Mouse (Mus musculus): Measurements from ENCODE around the gene Chchd5.

Chchd5 gene

GRCm38 (mm10) chr2:129129412-129129929, at the start of gene Chchd5:
Chchd5 (plus strand) TSS chr2:129129700.
- DNase-seq (ENCODE audit: low spot score in 2 of 2), result peak; percentile 89 to 94

GRCm38 (mm10) chr2:129081097-129081496, 48.4 kb upstream of the Chchd5 start:
- no peak for DNase-seq (ENCODE audit: low spot score in 2 of 2)

GRCm38 (mm10) chr2:129083514-129083913, 46.0 kb upstream of the Chchd5 start:
- no peak for DNase-seq (ENCODE audit: low spot score in 2 of 2)

GRCm38 (mm10) chr2:129084959-129085358, 44.5 kb upstream of the Chchd5 start:
- no peak for DNase-seq (ENCODE audit: low spot score in 2 of 2)

GRCm38 (mm10) chr2:129087520-129087919, 42.0 kb upstream of the Chchd5 start:
- no peak for DNase-seq (ENCODE audit: low spot score in 2 of 2)

- DNase-seq (ENCODE audit: low spot score in 2 of 2), result no peak
These were observed 39.1 kb upstream of the Chchd5 start for GRCm38 (mm10) chr2:129090370-129090769.

GRCm38 (mm10) chr2:129092810-129093209, 36.7 kb upstream of the Chchd5 start:
- peak in 1 of 2 experiments; percentile 15 for DNase-seq (ENCODE audit: low spot score in 2 of 2)

GRCm38 (mm10) chr2:129093926-129094724, 35.4 kb upstream of the Chchd5 start:
- no peak for DNase-seq (ENCODE audit: low spot score in 2 of 2)

GRCm38 (mm10) chr2:129100784-129101310, 28.7 kb upstream of the Chchd5 start, which contains the start of gene Polr1b:
Polr1b (plus strand) TSS chr2:129100995.
- peak; percentile 88 to 90 for DNase-seq (ENCODE audit: low spot score in 2 of 2)

- no peak for DNase-seq (ENCODE audit: low spot score in 2 of 2)
These were observed 16.6 kb upstream of the Chchd5 start for GRCm38 (mm10) chr2:129112924-129113323.

- DNase-seq (ENCODE audit: low spot score in 2 of 2), result no peak
These were observed 13.7 kb upstream of the Chchd5 start for GRCm38 (mm10) chr2:129115706-129116367.

- DNase-seq (ENCODE audit: low spot score in 2 of 2), result no peak
These were observed 13.1 kb upstream of the Chchd5 start for GRCm38 (mm10) chr2:129116368-129116739.

- DNase-seq (ENCODE audit: low spot score in 2 of 2), result no peak
These were observed 11.4 kb upstream of the Chchd5 start for GRCm38 (mm10) chr2:129118061-129118460.

GRCm38 (mm10) chr2:129121986-129122385, 7.5 kb upstream of the Chchd5 start:
- no peak for DNase-seq (ENCODE audit: low spot score in 2 of 2)

- DNase-seq (ENCODE audit: low spot score in 2 of 2), result peak in 1 of 2 experiments; percentile 21
These were observed 566 bp downstream of the Chchd5 start for GRCm38 (mm10) chr2:129129987-129130545.

- DNase-seq (ENCODE audit: low spot score in 2 of 2), result no peak
These were observed 1.3 kb downstream of the Chchd5 start for GRCm38 (mm10) chr2:129130776-129131175.

- DNase-seq (ENCODE audit: low spot score in 2 of 2), result no peak
These were observed 2.7 kb downstream of the Chchd5 start for GRCm38 (mm10) chr2:129132231-129132630.

GRCm38 (mm10) chr2:129133006-129133805, 3.7 kb downstream of the Chchd5 start:
- peak; percentile 7 to 27 for DNase-seq (ENCODE audit: low spot score in 2 of 2)

GRCm38 (mm10) chr2:129139906-129140305, 10.4 kb downstream of the Chchd5 start:
- DNase-seq (ENCODE audit: low spot score in 2 of 2), result peak in 1 of 2 experiments; percentile 13

- no peak for DNase-seq (ENCODE audit: low spot score in 2 of 2)
These were observed 19.3 kb downstream of the Chchd5 start for GRCm38 (mm10) chr2:129148836-129149235.

GRCm38 (mm10) chr2:129150386-129150785, 20.9 kb downstream of the Chchd5 start:
- DNase-seq (ENCODE audit: low spot score in 2 of 2), result no peak

Data from frontal cortex, postnatal 14 days (tissue).